Mouse (Mus musculus) ES-E14 (cell line): Measurements from ENCODE around the gene Gm11146. TPM values are rescaled to one million over a fixed set of nuclear protein-coding genes. Genes with fewer than 3 reads are reported as not detected.

Source experiments
- DNase-seq: peaks from one replicate; pipeline ENCODE4 v3.0.0-alpha.2; 2013; ENCODE audit warnings: low read depth, low spot score
- H3K27ac ChIP-seq: 2 replicates; pipeline ENCODE4 v1.5.1; 2012; ENCODE audit warnings: low read depth, mild to moderate bottlenecking, low read length, moderate library complexity, mixed read lengths; ENCODE audit not compliant: poor library complexity, insufficient read depth, severe bottlenecking
- H3K36me3 ChIP-seq: 2 replicates; pipeline ENCODE4 v1.6.1; 2012; ENCODE audit warnings: mild to moderate bottlenecking, low read length, moderate library complexity, mixed read lengths; ENCODE audit not compliant: control insufficient read depth, poor library complexity, insufficient read depth, severe bottlenecking
- H3K4me1 ChIP-seq, 2 experiments: fragments of 150-350 bp in 1 of 2; sonication (generic) in 1 of 2; 2 replicates each; pipeline ENCODE4 v1.6.1; 2012; ENCODE audit warnings: low read length in 2 of 2, mild to moderate bottlenecking in 1 of 2, mixed read lengths in 1 of 2; ENCODE audit not compliant: control insufficient read depth in 2 of 2, insufficient read depth in 2 of 2, poor library complexity in 1 of 2
- H3K4me3 ChIP-seq, 2 experiments: fragments of 150-350 bp in 1 of 2; sonication (generic) in 1 of 2; 2 replicates each; pipeline ENCODE4 v1.5.1; 2012; ENCODE audit warnings: low read length in 2 of 2, low read depth in 1 of 2, mild to moderate bottlenecking in 1 of 2, mixed read lengths in 1 of 2; ENCODE audit not compliant: insufficient read depth in 1 of 2, poor library complexity in 1 of 2, severe bottlenecking in 1 of 2
- H3K9ac ChIP-seq: 2 replicates; pipeline ENCODE4 v1.6.1; 2012; ENCODE audit warnings: low read depth, mild to moderate bottlenecking, low read length, mixed read lengths; ENCODE audit not compliant: poor library complexity, insufficient read depth, severe bottlenecking
- H3K9me3 ChIP-seq: fragments of 150-350 bp; sonication (generic); 2 replicates; pipeline ENCODE4 v1.6.1; 2012; ENCODE audit warnings: low read depth, mild to moderate bottlenecking, low read length; ENCODE audit not compliant: control insufficient read depth, insufficient read depth
- CHD2 ChIP-seq: IDR thresholded peaks from 2 replicates; pipeline ENCODE4 v1.6.1; 2014; ENCODE audit warnings: mild to moderate bottlenecking, low read depth, low read length, inconsistent platforms
- HCFC1 ChIP-seq: IDR thresholded peaks from 2 replicates; pipeline ENCODE4 v1.6.1; 2012; ENCODE audit warnings: low read length, inconsistent platforms, borderline replicate concordance; ENCODE audit not compliant: insufficient read depth
- MAFK ChIP-seq: IDR thresholded peaks from 2 replicates; pipeline ENCODE4 v1.6.1; 2014; ENCODE audit warnings: mild to moderate bottlenecking, low read depth, low read length, inconsistent platforms; ENCODE audit not compliant: insufficient read depth
- ZC3H11A ChIP-seq: IDR thresholded peaks from 2 replicates; pipeline ENCODE4 v1.6.1; 2012; ENCODE audit warnings: low read depth, mild to moderate bottlenecking, inconsistent platforms, low read length, borderline replicate concordance
- ZNF384 ChIP-seq: IDR thresholded peaks from 2 replicates; pipeline ENCODE4 v1.6.1; 2012; ENCODE audit warnings: low read depth, low read length, inconsistent platforms
- in situ Hi-C, 2 experiments: fragments of 600-800 bp; cut with MboI; formaldehyde crosslinking; loops; one replicate each; pipeline ENCODE4 v1.15.1; 2025; ENCODE audit warnings: low sequenced_read_pairs in 2 of 2, inconsistent platforms in 1 of 2; ENCODE audit not compliant: unreplicated experiment in 2 of 2
- total RNA-seq: library from RNA; depleted of rRNA; stranded (reverse); fragments of 300-350 nt; gene quantifications from 2 replicates; pipeline ENCODE4 v1.2.3, GENCODE M21; 2012

The Gm11146 gene
- total RNA-seq, 1 experiment = not detected

- DNase-seq = no peak
- Histone ChIP-seq H3K36me3 (no peaks in the 10 kb centered on the region), H3K4me1 (no peaks in the 10 kb centered on the region), H3K4me3 (no peak overlapping the region), H3K27ac (no peak overlapping the region), H3K9ac (no peak overlapping the region), H3K9me3 (no peaks in the 10 kb centered on the region)
- TF ChIP-seq CHD2 = no peak
- TF ChIP-seq HCFC1 = no peak
- no peak for TF ChIP-seq MAFK
- no peak for TF ChIP-seq ZNF384
- no peak for TF ChIP-seq ZC3H11A
- in situ Hi-C loops = no loop called here
These were observed 6.2 kb downstream of the Gm11146 start for GRCm38 (mm10) chr16:77595661-77596060.

GRCm38 (mm10) chr16:77594553-77594952 is 7.3 kb downstream of the Gm11146 start:
- DNase-seq = no peak
- in situ Hi-C loops = no loop called here

GRCm38 (mm10) chr16:77593828-77594421 is 8.0 kb downstream of the Gm11146 start:
- Histone ChIP-seq H3K27ac (no peak overlapping the region), H3K4me3 (no peak overlapping the region), H3K36me3 (no peaks in the 10 kb centered on the region), H3K4me1 (no peaks in the 10 kb centered on the region), H3K9ac (no peak overlapping the region), H3K9me3 (no peaks in the 10 kb centered on the region)
- in situ Hi-C loops = no loop called here
- no peak for DNase-seq
- TF ChIP-seq ZC3H11A = no peak
- no peak for TF ChIP-seq MAFK
- TF ChIP-seq ZNF384 = no peak
- TF ChIP-seq HCFC1 = no peak
- no peak for TF ChIP-seq CHD2

More at GRCm38 (mm10) chr16:77594553-77594952, 7.3 kb downstream of the Gm11146 start:
- Histone ChIP-seq H3K36me3 (no peaks in the 10 kb centered on the region), H3K4me1 (no peaks in the 10 kb centered on the region), H3K9me3 (no peaks in the 10 kb centered on the region), H3K4me3 (no peak overlapping the region), H3K9ac (no peak overlapping the region), H3K27ac (no peak overlapping the region)
- TF ChIP-seq CHD2 (no peak), ZNF384 (no peak), MAFK (no peak)

GRCm38 (mm10) chr16:77592986-77593385 is 8.9 kb downstream of the Gm11146 start:
- DNase-seq = no peak
- no peak for TF ChIP-seq ZNF384
- TF ChIP-seq CHD2 = no peak
- no peak for TF ChIP-seq HCFC1
- no peak for TF ChIP-seq ZC3H11A
- no peak for TF ChIP-seq MAFK

DNA sequence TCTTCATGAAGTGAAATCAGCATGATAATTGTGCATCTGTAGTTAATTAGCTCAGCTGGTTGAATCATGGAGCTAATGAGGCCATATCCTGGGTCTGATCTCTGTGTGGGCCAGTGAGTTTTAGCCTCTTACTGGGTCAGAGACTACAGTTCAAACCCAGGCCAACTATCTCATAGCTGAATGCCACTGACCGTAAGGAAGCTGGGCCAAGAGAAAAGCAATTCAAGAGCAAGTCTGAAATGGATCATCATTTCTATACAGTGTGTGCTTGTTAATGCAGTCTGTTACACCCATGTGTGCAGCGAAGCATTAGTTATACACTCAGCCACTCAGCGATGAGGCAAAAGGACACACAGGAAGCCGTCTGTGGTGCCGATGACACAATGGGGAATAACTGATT is 28.9 kb downstream of the Gm11146 start:
- no peak overlapping the region for H3K4me3 ChIP-seq

More at GRCm38 (mm10) chr16:77592986-77593385, 8.9 kb downstream of the Gm11146 start:
- in situ Hi-C loops = no loop called here
- Histone ChIP-seq H3K27ac (no peak overlapping the region), H3K4me1 (no peaks in the 10 kb centered on the region), H3K9ac (no peak overlapping the region), H3K9me3 (no peaks in the 10 kb centered on the region), H3K36me3 (no peaks in the 10 kb centered on the region), H3K4me3 (no peak overlapping the region)

More for the DNA sequence above, 28.9 kb downstream of the Gm11146 start:
- no peaks in the 10 kb centered on the region for H3K36me3 ChIP-seq
- no peak for DNase-seq
- H3K9ac ChIP-seq = no peak overlapping the region
- in situ Hi-C loops = no loop called here
- TF ChIP-seq ZNF384 (no peak), HCFC1 (no peak), CHD2 (no peak), MAFK (no peak), ZC3H11A (no peak)
- H3K4me1 ChIP-seq = no peaks in the 10 kb centered on the region
- no peaks in the 10 kb centered on the region for H3K9me3 ChIP-seq
- H3K27ac ChIP-seq = no peak overlapping the region
